Mouse (Mus musculus) left cerebral cortex, adult 9 months (tissue): ENCODE data around the gene Olfr1276.

Experiments used
- DNase-seq, 2 experiments: peaks; one replicate each; pipeline ENCODE4 v3.0.0; 2022; ENCODE audit warnings: low spot score in 2 of 2

The Olfr1276 gene

GRCm38 (mm10) chr2:111254216-111254615 is at the start of gene Olfr1276:
TSS of gene Olfr1276 (plus strand) at chr2:111254516.
- DNase-seq = no peak

- no peak for DNase-seq
Measured at GRCm38 (mm10) chr2:111229502-111229901, 24.8 kb upstream of the Olfr1276 start, which contains the start of gene 4930430A15Rik. TSS of gene 4930430A15Rik (minus strand) at chr2:111229602.

- no peak for DNase-seq
Measured at GRCm38 (mm10) chr2:111235186-111235585, 19.1 kb upstream of the Olfr1276 start, which contains the start of gene Olfr1275. TSS of gene Olfr1275 (minus strand) at chr2:111235286.

DNA sequence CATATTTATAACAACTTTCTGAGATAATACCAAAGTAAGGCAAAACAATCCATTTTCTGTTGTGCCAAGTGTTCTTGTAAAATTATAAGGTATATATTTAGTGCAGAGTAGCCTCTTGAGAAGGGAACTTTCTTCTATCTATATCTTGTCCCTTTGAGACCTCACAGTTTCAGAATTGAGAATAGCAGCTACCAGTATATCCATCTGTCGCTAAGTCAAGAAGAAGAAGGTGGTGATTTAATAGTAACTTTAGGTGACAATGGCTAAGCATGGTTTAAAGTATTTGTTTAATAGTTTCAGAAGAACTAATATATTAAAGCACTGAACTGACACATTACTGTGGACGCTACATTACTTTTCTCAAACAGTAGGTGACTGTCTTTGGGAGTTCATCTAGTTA is 19.7 kb downstream of the Olfr1276 start, which contains the start of gene Olfr1277:
Olfr1277 (minus strand) TSS at position 101 of the 400 bp plus-strand sequence.
- no peak for DNase-seq

DNA sequence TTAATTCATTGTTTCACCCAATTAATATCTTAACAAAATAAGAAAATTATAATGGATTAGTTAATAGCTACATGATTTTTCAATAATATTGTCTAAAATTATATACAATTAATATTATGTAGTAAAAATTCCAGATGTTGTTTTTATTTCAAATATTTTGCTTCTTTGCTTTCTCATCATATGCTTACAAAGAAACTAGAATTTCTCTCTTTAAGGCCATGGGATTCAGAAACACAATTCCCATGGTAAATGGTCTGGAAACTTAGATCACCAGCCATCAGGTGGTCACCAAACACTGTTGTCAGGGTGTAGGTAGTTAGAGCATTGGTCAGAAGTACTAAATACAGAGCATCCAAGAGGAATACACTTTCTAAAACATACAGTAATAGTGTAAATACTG is 35.5 kb downstream of the Olfr1276 start, which contains the start of gene Olfr1278:
Olfr1278 (plus strand) TSS at position 301 of the 400 bp plus-strand sequence.
- no peak for DNase-seq

- DNase-seq = no peak
Measured at GRCm38 (mm10) chr2:111298541-111298940, 44.2 kb downstream of the Olfr1276 start.

DNA sequence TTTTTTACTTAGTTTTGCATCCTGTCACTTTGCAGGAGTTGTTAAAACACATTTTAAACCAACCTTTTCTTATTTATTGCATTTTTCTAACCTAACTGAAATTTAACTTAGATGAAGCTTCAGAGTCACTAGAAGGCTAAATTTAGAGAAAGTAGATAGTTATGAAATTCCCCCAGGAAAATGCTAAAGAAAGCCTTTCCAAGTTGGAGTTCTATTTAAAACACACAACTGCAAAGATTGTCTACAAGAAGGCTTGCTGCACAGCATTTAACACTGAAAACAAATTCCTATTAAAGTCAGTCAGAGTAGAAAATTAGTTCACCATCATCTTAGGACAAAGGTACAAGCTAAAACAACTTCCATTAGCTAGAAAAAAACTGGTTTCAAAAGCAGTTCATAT is 46.1 kb downstream of the Olfr1276 start, which contains the start of gene Olfr1279:
Olfr1279 (plus strand) TSS at position 262 of the 400 bp plus-strand sequence.
- peak in 1 of 2 experiments; percentile 4 for DNase-seq
